Mouse (Mus musculus) hindbrain, postnatal 0 days (tissue): ENCODE results near the gene Tysnd1. TPM values are rescaled to one million over a fixed set of nuclear protein-coding genes. Genes with fewer than 3 reads are reported as not detected.

ENCODE experiments used
- ATAC-seq: fragments of 200-750 bp; cut with Nextera tagmentation; 2 replicates; pipeline ENCODE4 v1.8.0; 2017; ENCODE audit warnings: mild to moderate bottlenecking, moderate TSS enrichment, moderate library complexity
- DNase-seq: peaks from one replicate; pipeline ENCODE4 v3.0.0-alpha.2; 2015; ENCODE audit warnings: low spot score
- H3K27ac ChIP-seq: fragments of 300-500 bp; sonication (generic); 2 replicates; pipeline ENCODE4 v1.5.1; 2014; ENCODE audit warnings: mild to moderate bottlenecking
- H3K27me3 ChIP-seq: fragments of 300-500 bp; sonication (generic); 2 replicates; pipeline ENCODE4 v1.6.1; 2014; ENCODE audit warnings: low read length, mixed read lengths; ENCODE audit not compliant: insufficient read depth
- H3K36me3 ChIP-seq: fragments of 300-500 bp; sonication (generic); 2 replicates; pipeline ENCODE4 v1.6.1; 2014; ENCODE audit warnings: low read length, mixed read lengths; ENCODE audit not compliant: insufficient read depth
- H3K4me1 ChIP-seq: fragments of 300-500 bp; sonication (generic); 2 replicates; pipeline ENCODE4 v1.6.1; 2014; ENCODE audit warnings: antibody characterized with exemption, low read length, mixed read lengths; ENCODE audit not compliant: insufficient read depth
- H3K4me2 ChIP-seq: fragments of 300-500 bp; sonication (generic); 2 replicates; pipeline ENCODE4 v1.6.1; 2014; ENCODE audit warnings: low read depth, mild to moderate bottlenecking, low read length, moderate library complexity, mixed read lengths
- H3K4me3 ChIP-seq: fragments of 300-500 bp; sonication (generic); 2 replicates; pipeline ENCODE4 v1.5.1; 2014; ENCODE audit warnings: low read length
- H3K9ac ChIP-seq: fragments of 300-500 bp; sonication (generic); replicated peaks from 2 replicates; pipeline ENCODE4 v1.6.1; 2014; ENCODE audit warnings: mild to moderate bottlenecking, low read length, moderate library complexity, mixed read lengths
- H3K9me3 ChIP-seq: fragments of 300-500 bp; sonication (generic); 2 replicates; pipeline ENCODE4 v1.6.1; 2016; ENCODE audit warnings: low read length, mixed read lengths
- CTCF ChIP-seq: IDR thresholded peaks from 2 replicates; pipeline ENCODE4 v1.5.1; 2016; ENCODE audit warnings: antibody characterized with exemption, control low read depth, low read depth
- WGBS: fragments of 180-500 bp; shearing (Covaris S2); extraction: QIAGEN DNeasy Blood & Tissue Kit; methylation state at CpG from one replicate; pipeline ENCODE4 v1.1.7; 2014; 5-methylcytosine and 5-hydroxymethylcytosine counted together
- polyA plus RNA-seq: library from polyadenylated mRNA; unstranded; fragments of >200 nt; fragmentation: Nextera tagmentation; extraction: Ambion mirVana; gene quantifications from 2 replicates; pipeline ENCODE4 v1.2.1, GENCODE M21; 2015
- total RNA-seq: library from RNA; depleted of rRNA; stranded (reverse); fragments of >200 nt; gene quantifications from 2 replicates; pipeline ENCODE4 v1.2.3, GENCODE M21; 2014

Tysnd1 gene
- total and polyA plus RNA-seq, 2 experiments from 2014 or later, result 32.2 to 70.5 TPM

DNA sequence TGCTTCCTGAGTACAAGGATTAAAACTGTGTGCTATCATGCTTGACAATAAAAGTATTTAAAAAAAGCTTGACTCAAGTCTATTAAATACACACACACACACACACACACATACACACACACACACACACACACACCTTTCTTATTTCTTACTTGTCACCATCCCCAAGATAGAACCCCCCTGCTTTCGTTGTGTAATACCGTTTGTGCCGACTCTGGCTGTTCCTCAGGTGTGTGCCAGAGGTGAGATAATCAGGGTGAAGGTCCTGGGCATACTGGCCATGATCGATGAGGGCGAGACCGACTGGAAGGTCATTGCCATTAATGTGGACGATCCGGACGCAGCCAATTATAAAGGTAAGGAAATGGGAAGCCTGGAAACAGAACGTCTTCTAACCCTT lies 30.2 kb upstream of the Tysnd1 start:
- WGBS, result 94% methylated on average over 10 of the region's 10 CpGs
- Histone ChIP-seq H3K27me3 (no peaks in the 10 kb centered on the region), H3K9me3 (no peaks in the 10 kb centered on the region), H3K27ac (no peak overlapping the region), H3K4me3 (no peak overlapping the region), H3K36me3 (peaks cover 34% of the 10 kb centered on the region; the same call in 1 of the 2 replicates), H3K4me2 (no peak overlapping the region), H3K4me1 (no peaks in the 10 kb centered on the region), H3K9ac (no peak overlapping the region)
- DNase-seq (no peak), ATAC-seq (no peak)
- TF ChIP-seq CTCF, result no peak

GRCm38 (mm10) chr10:61665651-61666050 lies 29.7 kb upstream of the Tysnd1 start:
- 85% methylated on average over 3 of the region's 3 CpGs for WGBS
- H3K4me3 ChIP-seq, result no peak overlapping the region
- H3K27ac ChIP-seq, result no peak overlapping the region

DNA sequence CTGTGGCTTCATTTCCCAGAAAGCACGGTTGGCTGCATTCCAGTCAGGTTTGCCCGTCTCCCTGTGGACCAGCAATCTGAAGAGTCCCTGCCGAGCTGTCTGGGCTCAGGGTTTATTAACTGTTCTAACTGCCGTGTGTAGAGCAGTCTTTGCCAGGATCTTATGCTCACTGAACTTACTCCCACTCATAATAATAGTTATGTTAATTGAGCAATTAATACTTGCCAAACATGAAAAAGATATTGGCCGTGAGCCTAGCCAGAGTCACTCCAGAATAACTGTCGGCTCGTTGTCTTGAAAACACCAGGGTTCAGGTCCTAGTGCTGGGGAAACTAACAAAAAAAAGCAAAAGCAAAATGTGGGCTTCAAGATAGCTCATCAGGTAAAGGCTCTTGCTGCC lies 26.0 kb upstream of the Tysnd1 start:
- TF ChIP-seq CTCF, result no peak
- Histone ChIP-seq H3K4me2 (no peak overlapping the region), H3K4me3 (no peak overlapping the region), H3K9ac (no peak overlapping the region), H3K27me3 (no peaks in the 10 kb centered on the region), H3K9me3 (no peaks in the 10 kb centered on the region), H3K36me3 (peaks cover 54% of the 10 kb centered on the region), H3K4me1 (no peaks in the 10 kb centered on the region), H3K27ac (no peak overlapping the region)
- peak; percentile 40; the same call in 1 of the 2 replicates for ATAC-seq
- peak; percentile 56 for DNase-seq
- 31% methylated on average over 7 of the region's 7 CpGs for WGBS

More at GRCm38 (mm10) chr10:61665651-61666050, 29.7 kb upstream of the Tysnd1 start:
- Histone ChIP-seq H3K9ac (no peak overlapping the region), H3K9me3 (no peaks in the 10 kb centered on the region), H3K4me1 (no peaks in the 10 kb centered on the region), H3K4me2 (no peak overlapping the region), H3K27me3 (no peaks in the 10 kb centered on the region), H3K36me3 (peaks cover 39% of the 10 kb centered on the region)
- TF ChIP-seq CTCF, result no peak
- ATAC-seq, result no peak
- no peak for DNase-seq

GRCm38 (mm10) chr10:61669896-61670295 lies 25.4 kb upstream of the Tysnd1 start:
- H3K4me3 ChIP-seq, result no peak overlapping the region
- no peak for ATAC-seq
- H3K4me2 ChIP-seq, result no peak overlapping the region
- H3K27ac ChIP-seq, result no peak overlapping the region
- H3K9ac ChIP-seq, result no peak overlapping the region
- DNase-seq, result no peak
- peaks cover 61% of the 10 kb centered on the region for H3K36me3 ChIP-seq
- TF ChIP-seq CTCF, result no peak
- no peaks in the 10 kb centered on the region for H3K27me3 ChIP-seq
- no peaks in the 10 kb centered on the region for H3K9me3 ChIP-seq
- no peaks in the 10 kb centered on the region for H3K4me1 ChIP-seq

DNA sequence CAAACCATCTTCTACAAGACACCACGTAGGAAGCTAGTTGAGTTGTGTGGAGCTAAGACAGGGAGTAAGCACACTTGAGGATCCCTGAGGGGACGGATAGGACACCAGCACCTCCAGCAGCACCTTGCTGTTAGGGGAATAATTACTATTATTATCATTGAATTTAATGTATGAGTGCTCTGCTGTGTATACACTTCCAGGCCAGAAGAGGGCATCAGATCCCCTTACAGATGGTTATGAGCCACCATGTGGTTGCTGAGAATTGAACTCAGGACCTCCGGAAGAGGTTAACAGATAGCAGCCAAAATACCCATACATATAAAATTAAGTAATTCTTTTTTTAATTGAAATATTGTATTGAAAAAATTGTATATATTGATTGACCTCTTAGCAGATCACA lies 24.6 kb upstream of the Tysnd1 start:
- ATAC-seq, result no peak

DNA sequence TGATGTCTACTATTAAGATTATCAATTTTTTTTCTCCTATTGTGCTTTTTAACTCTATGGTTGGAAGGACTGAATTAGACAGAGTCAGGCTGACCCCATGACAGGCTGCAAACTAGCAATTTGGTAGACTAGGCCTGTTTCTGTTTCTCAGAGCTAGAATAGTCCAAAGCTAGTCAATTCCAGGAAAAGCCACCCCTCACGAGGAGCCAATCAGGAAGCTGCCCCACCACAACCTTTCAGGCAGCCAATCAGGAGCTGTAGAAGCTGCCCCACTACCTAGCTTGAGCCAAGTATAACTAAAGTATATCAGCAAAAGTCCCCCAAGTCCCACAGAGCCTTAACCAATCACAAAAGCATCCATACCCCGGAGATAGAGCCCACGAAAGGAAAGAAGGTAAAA lies 19.4 kb upstream of the Tysnd1 start:
- no peaks in the 10 kb centered on the region for H3K9me3 ChIP-seq
- H3K4me2 ChIP-seq, result no peak overlapping the region
- no peak for ATAC-seq
- no peak for DNase-seq
- H3K27ac ChIP-seq, result no peak overlapping the region
- H3K4me1 ChIP-seq, result peaks cover 2% of the 10 kb centered on the region; the same call in 1 of the 2 replicates
- WGBS, result 86% methylated on average over 3 of the region's 3 CpGs
- TF ChIP-seq CTCF, result no peak
- no peak overlapping the region for H3K9ac ChIP-seq
- H3K4me3 ChIP-seq, result no peak overlapping the region
- peaks cover 32% of the 10 kb centered on the region; the same call in 1 of the 2 replicates for H3K36me3 ChIP-seq
- H3K27me3 ChIP-seq, result no peaks in the 10 kb centered on the region

More for the DNA sequence above, 24.6 kb upstream of the Tysnd1 start:
- WGBS, result 95% methylated on average over 3 of the region's 3 CpGs
- H3K4me3 ChIP-seq, result no peak overlapping the region
- H3K9me3 ChIP-seq, result no peaks in the 10 kb centered on the region
- H3K4me1 ChIP-seq, result no peaks in the 10 kb centered on the region
- H3K27ac ChIP-seq, result no peak overlapping the region
- DNase-seq, result no peak
- H3K4me2 ChIP-seq, result no peak overlapping the region
- H3K27me3 ChIP-seq, result no peaks in the 10 kb centered on the region
- H3K36me3 ChIP-seq, result peaks cover 65% of the 10 kb centered on the region
- TF ChIP-seq CTCF, result no peak; the same call in 1 of the 2 replicates
- no peak overlapping the region for H3K9ac ChIP-seq

DNA sequence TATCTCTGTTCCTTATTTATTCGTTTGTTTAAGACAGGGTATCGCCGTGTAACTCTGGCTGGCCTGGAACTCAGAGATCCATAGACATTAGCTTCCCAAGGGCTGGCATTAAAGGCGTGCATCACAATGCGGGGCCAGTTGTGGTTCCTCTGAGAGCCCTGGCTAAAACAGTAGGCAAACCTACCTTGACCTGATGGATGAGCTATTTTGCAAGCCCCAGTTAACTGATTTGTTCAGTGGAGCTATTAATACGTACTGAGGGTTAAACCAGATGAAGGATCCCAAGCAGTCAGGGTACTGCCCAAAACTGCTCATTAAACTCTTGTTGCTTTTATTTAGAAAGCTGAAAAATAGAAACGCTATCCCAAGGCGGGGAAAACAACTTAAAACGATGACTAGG lies 15.8 kb upstream of the Tysnd1 start:
- peak overlapping the region; percentile 81 for H3K4me3 ChIP-seq
- peaks cover 8% of the 10 kb centered on the region for H3K4me1 ChIP-seq
- peak overlapping the region; percentile 92 for H3K9ac ChIP-seq
- peaks cover 12% of the 10 kb centered on the region; the same call in 1 of the 2 replicates for H3K36me3 ChIP-seq
- no peak for TF ChIP-seq CTCF
- ATAC-seq, result peak; percentile 1; the same call in 1 of the 2 replicates
- no peak for DNase-seq
- peak overlapping the region; percentile 90 for H3K4me2 ChIP-seq
- H3K27me3 ChIP-seq, result no peaks in the 10 kb centered on the region
- no peaks in the 10 kb centered on the region for H3K9me3 ChIP-seq
- peak overlapping the region; percentile 82; the same call in 1 of the 2 replicates for H3K27ac ChIP-seq
- 31% methylated on average over 9 of the region's 9 CpGs for WGBS
